Mouse (Mus musculus): ENCODE results near the gene Heatr5b.
A peak's percentile ranks its signal among the peaks of the same experiment; 100 is the strongest.
"Not testable (repeated sequence)": the region's sequence is repeated elsewhere in the genome, so short reads cannot be mapped to it uniquely, and the experiment has no call there.

Heatr5b gene

DNA sequence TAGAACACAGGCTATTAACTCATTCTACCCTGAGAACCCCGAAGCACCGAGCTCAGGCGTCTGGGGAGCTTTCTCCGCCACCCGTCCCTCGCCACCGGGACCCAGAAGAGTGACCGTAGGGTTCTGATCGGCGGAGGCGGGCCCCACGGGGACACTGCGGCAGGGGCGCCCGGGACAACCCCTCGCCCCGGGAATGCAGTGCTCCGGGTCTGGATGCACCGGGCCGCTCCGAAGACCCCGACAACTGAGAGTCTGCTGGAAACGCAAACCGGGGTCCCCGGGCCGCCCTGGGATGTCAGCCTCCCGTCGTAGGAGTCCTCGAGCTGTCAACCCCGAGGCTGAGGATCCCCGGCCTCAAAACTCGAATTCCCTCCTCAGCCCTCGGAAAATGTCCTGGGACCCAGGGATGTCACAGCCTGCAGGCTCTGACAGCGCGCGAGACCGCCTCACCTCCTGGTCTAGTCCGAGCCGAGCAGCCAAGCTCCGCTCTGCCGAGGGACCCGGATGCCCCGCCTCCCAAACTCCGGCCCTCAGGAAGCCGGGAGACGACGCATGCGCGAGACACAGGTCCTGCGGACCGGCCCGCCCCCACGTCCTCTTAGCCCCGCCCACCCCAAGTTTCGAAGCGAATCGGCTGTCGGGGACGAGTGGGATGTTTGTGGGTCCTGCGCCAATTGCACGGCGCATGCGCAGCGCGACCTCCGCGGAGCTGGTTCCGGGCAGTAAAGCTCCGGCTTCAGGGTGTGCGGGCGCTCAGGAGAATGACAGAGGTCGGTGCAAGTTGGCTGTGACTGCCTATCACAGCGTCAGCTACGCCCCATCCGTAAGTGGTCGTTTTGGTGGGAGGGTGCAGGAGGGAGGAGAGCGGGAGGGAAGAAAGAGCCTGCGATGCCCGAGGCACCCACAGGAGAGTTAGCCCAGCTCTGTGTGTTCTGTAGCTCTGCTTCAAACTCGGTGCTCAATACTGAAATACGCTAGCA is at the start of gene Heatr5b, which contains the start of gene Gpatch11:
Gene Heatr5b, minus strand, starts transcription at position 509 of the 980 bp plus-strand sequence.
Gene Gpatch11, plus strand, starts transcription at position 712 of the 980 bp plus-strand sequence.
- DNase-seq (ENCODE audit: extremely low spot score, low spot score): peak; percentile 99

DNA sequence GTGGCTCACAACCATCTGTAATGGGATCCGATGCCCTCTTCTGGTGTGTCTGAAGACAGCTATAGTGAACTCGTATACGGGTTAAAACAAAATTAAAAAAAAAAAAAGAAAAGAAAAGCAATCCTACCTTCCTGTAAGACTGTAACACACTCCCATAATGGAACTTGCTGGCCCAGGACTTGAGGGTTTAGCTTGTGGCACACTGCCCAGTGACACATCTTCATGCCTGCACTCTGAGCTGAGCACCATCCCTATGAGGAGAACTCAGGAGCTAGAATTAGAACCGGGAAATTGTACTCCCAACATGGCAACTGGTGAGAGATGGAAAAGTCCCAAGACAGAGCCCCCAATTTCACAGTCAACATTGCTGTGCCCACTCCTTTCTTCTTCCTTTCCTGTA is 48.1 kb upstream of the Heatr5b start:
- no peak for DNase-seq (ENCODE audit: extremely low spot score, low spot score)

GRCm38 (mm10) chr17:78882401-78883112 is 47.4 kb upstream of the Heatr5b start, which contains the start of gene Eif2ak2:
Gene Eif2ak2, minus strand, starts transcription at chr17:78882573.
- DNase-seq (ENCODE audit: extremely low spot score, low spot score): peak; percentile 78

GRCm38 (mm10) chr17:78881878-78882304 is 46.7 kb upstream of the Heatr5b start:
- DNase-seq (ENCODE audit: extremely low spot score, low spot score): peak; percentile 17

GRCm38 (mm10) chr17:78873886-78874285 is 38.7 kb upstream of the Heatr5b start:
- no peak for DNase-seq (ENCODE audit: extremely low spot score, low spot score)

GRCm38 (mm10) chr17:78856243-78856642 is 21.1 kb upstream of the Heatr5b start:
- DNase-seq (ENCODE audit: extremely low spot score, low spot score): no peak

DNA sequence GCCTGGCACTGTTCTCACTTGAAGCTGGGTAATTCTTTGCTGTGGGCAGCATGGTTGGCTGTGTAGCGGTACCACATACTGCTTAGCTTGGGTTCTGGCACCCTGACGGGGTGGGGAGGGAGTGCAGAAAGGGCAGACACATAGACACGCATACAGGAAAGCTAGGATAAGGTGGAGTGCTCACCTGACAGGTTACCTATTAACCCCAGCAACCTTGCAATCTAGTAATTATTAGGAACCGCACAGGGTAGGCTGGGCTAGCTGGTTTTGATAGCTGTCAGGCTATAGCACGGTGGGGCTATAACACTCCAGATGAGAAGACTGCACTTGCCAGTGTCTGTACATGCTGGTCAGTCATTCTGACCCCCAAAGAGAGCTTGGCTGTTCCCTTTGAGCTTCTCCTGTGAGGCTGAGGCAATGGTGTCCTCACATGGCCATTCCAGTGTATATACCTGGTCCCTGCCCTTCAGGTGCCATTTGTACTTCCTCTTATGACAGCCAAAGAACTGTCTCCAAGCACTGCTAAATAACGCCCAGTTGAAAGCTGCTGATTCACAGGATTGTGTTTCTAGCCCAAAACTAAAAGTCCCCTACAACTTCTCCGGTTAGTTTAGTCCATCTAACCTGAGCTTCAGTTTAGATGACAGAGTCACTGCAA is 7.2 kb upstream of the Heatr5b start:
- no peak for DNase-seq (ENCODE audit: extremely low spot score, low spot score)

- no peak for DNase-seq (ENCODE audit: extremely low spot score, low spot score)
Measured at GRCm38 (mm10) chr17:78836056-78836455, 892 bp upstream of the Heatr5b start.

GRCm38 (mm10) chr17:78824346-78824745 is 10.8 kb downstream of the Heatr5b start:
- DNase-seq (ENCODE audit: extremely low spot score, low spot score): no peak

DNA sequence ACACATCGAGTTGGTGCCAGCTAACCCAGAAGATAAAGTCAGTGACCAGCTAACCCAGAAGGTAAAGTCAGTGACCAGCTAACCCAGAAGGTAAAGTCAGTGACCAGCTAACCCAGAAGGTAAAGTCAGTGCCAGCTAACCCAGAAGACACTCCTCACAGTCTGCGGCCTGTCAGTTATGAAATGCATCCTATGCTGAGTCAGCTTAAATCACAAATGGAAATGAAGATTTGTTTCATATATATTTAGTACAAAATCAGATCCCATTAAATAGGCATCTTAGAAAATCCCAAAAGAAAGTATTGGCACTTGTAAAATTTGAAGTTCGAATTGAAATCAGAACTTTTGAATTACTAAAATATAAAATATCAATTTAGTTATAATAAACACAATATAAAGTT is 25.6 kb downstream of the Heatr5b start:
- DNase-seq (ENCODE audit: extremely low spot score, low spot score): no peak

GRCm38 (mm10) chr17:78809019-78809418 is 26.1 kb downstream of the Heatr5b start:
- DNase-seq (ENCODE audit: extremely low spot score, low spot score): no peak

DNA sequence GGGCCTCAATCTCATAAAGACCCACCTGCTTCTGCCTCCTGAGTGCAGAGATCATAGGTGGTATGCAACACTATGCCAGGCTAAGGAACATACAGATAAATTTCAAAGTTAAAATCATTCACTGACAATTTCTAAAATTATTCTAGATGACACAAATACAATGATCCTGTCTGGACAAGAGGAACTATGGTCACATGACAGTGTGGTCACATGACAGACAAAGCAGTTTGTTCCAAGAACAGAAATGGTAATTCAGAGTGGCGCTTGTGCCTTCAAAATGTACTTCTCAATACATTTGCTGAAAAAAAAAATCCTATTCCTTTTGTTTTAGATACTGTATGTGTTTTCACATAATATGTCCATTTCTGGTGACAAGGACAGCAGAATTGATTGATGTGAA is 37.9 kb downstream of the Heatr5b start:
- DNase-seq (ENCODE audit: extremely low spot score, low spot score): no peak

DNA sequence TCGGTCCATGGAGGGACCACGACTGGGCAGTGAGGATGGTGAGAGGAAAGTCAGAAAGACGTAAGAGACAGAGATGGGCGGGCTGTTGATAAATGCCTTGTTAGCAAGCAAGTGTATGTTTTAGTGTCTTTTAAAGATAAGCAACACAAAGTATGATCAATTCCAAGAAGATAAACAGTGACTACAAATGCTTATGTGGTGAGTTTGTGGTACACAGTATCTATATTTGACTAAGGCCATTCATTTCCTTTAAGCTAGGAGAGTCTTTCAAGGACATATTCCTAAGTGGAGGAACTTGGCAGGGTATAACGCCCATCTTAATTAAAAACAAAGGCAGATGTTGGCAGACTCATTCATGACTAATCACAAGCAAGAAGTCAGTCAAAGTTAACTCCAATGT is 40.8 kb downstream of the Heatr5b start:
- no peak for DNase-seq (ENCODE audit: extremely low spot score, low spot score)

- no peak for DNase-seq (ENCODE audit: extremely low spot score, low spot score)
Measured at GRCm38 (mm10) chr17:78792122-78792521, 43.0 kb downstream of the Heatr5b start.

GRCm38 (mm10) chr17:78791690-78792070 is 43.5 kb downstream of the Heatr5b start:
- DNase-seq (ENCODE audit: extremely low spot score, low spot score): no peak

GRCm38 (mm10) chr17:78791068-78791689 is 44.0 kb downstream of the Heatr5b start:
- no peak for DNase-seq (ENCODE audit: extremely low spot score, low spot score)

DNA sequence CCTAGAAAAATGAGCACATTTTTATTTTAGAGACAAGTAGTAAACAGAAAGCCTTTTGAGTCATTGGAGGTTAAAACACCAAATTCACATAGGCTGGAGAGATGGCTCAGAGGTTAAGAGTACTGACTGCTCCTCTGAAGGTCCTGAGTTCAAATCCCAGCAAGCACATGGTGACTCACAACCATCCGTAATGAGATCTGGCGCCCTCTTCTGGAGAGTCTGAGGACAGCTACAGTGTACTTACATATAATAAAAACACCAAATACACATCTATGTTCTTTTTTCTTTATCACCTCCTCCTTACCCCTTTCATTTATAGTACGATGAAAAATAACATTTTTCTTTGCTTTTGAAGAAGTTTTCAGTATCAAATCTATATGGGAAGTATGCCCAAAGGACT is 46.9 kb downstream of the Heatr5b start:
- not testable (repeated sequence) for DNase-seq (ENCODE audit: extremely low spot score, low spot score)

GRCm38 (mm10) chr17:78778765-78779164 is 56.4 kb downstream of the Heatr5b start:
- DNase-seq (ENCODE audit: extremely low spot score, low spot score): no peak

- DNase-seq (ENCODE audit: extremely low spot score, low spot score): no peak
Measured at GRCm38 (mm10) chr17:78772317-78772716, 62.8 kb downstream of the Heatr5b start.

DNA sequence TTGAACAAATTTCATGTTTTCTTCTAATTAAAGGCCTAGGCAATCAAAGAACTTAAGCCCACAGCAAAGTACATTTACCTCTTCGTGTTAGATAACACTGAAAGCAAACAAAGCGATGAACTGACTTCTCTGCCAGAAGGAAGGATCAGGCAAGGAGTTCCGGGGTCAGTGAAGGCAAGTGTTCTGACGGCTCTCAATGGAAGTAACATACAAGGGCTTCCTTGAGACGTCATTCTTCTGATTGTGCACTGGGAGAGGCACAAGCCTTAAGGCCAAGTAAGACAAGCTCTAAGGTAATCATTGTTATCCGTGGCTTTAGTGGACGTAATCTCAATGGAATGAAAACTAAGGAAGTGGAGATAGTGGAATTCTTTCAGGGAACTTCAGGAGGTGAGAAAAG is 64.2 kb downstream of the Heatr5b start:
- no peak for DNase-seq (ENCODE audit: extremely low spot score, low spot score)

DNA sequence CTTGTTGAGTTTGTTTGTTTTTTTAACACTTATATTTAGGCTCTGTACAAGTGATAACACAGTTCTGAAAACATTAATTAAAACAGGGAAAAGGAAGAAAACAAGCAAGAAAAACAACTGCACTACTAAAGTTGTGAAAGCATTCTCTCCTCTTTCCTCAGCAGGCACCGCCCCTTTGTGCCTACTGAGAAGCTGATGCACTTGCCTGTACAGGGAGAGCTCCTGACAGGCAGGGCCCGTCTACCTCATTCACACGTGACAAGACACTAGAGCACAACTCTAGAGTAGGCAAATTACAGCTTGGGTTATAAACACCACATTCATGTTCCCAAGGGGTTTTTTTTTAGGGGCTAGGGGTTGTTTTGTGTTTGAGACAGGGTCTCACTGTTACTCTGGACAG is 65.8 kb downstream of the Heatr5b start:
- DNase-seq (ENCODE audit: extremely low spot score, low spot score): no peak
